Mouse (Mus musculus) myocyte (in vitro differentiated cells): ENCODE results near the gene Myo15b.

Experiments used
- CEBPB ChIP-seq: IDR thresholded peaks from 2 replicates; pipeline ENCODE4 v1.6.1; 2011; ENCODE audit warnings: mild to moderate bottlenecking, moderate library complexity; ENCODE audit not compliant: poor library complexity, insufficient read depth, severe bottlenecking
- MYOD1 ChIP-seq, 3 experiments: IDR thresholded peaks; one replicate each; pipeline ENCODE4 v1.6.1; 2011; ENCODE audit warnings: control low read depth in 2 of 3, low read depth in 2 of 3, mild to moderate bottlenecking in 2 of 3, moderate library complexity in 1 of 3; ENCODE audit not compliant: insufficient read length in 2 of 3, control insufficient read depth in 1 of 3
- MYOG ChIP-seq, 3 experiments: IDR thresholded peaks; one replicate each; pipeline ENCODE4 v1.6.1; 2011; ENCODE audit warnings: control low read depth in 2 of 3, low read depth in 2 of 3, mild to moderate bottlenecking in 2 of 3; ENCODE audit not compliant: insufficient read length in 2 of 3, control insufficient read depth in 1 of 3, insufficient read depth in 1 of 3
- POLR2A ChIP-seq: IDR thresholded peaks from one replicate; pipeline ENCODE4 v1.6.1; 2011; ENCODE audit warnings: low read depth, mild to moderate bottlenecking, control low read depth, moderate library complexity; ENCODE audit not compliant: insufficient read length
- POLR2AphosphoS2 ChIP-seq: IDR thresholded peaks from one replicate; pipeline ENCODE4 v1.6.1; 2011; ENCODE audit warnings: low read depth, control low read depth; ENCODE audit not compliant: insufficient read length
- REST ChIP-seq: IDR thresholded peaks from one replicate; pipeline ENCODE4 v1.6.1; 2011; ENCODE audit warnings: mild to moderate bottlenecking, control low read depth, moderate library complexity; ENCODE audit not compliant: insufficient read depth, insufficient read length
- SRF ChIP-seq: IDR thresholded peaks from one replicate; pipeline ENCODE4 v1.6.1; 2011; ENCODE audit warnings: low read depth; ENCODE audit not compliant: control insufficient read depth, insufficient read length
- TCF12 ChIP-seq: IDR thresholded peaks from one replicate; pipeline ENCODE4 v1.6.1; 2011; ENCODE audit warnings: mild to moderate bottlenecking, control low read depth; ENCODE audit not compliant: poor library complexity, insufficient read depth, severe bottlenecking
- USF1 ChIP-seq: IDR thresholded peaks from one replicate; pipeline ENCODE4 v1.6.1; 2011; ENCODE audit warnings: low read depth, mild to moderate bottlenecking, control low read depth, moderate library complexity

DNA sequence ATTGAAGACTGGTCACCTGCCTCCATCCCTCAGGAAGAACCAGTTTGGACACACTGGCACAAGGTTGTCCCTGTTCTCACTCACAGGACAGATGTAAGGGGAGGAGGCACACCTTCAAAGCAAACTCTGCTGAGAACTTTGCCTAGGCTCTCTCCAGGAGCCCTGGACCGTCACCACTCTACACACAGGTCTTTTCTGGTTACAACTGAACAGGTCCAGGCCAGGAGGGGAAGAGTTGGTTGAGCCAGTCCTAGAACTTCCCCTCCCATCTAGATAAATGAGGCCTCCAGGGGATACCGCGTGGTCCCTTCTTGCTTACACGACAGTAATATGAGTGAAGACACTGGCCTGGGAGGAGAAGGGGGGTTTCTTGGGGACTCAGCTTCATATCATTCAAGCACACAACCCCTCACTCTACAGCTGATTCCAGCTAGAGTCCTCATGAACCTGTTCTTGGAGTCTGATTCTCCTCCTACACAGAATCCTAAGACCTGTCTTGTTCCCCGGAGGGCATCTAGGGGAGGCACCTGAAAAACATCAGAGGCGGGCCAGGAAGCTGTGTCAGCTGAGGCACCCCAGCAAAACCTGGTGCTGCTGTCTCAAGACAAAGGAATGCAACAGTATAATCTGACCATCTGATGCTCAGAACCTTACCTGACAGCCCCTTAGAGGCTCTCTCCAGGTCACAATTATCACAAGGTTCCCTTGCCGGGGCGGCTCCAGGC, 46.2 kb downstream of the Myo15b start:
- TF ChIP-seq TCF12 = no peak
- no peak for TF ChIP-seq USF1
- TF ChIP-seq REST = no peak
- TF ChIP-seq SRF = no peak
- no peak for TF ChIP-seq POLR2AphosphoS2
- TF ChIP-seq POLR2A = no peak
- TF ChIP-seq MYOG (IDR thresholded peaks at IDR 0.05; ENCODE audit: control insufficient read depth in 1 of 3, insufficient read depth in 1 of 3, insufficient read length in 2 of 3, low read depth in 2 of 3) = no peak
- TF ChIP-seq CEBPB = no peak
- no peak for TF ChIP-seq MYOD1 (IDR thresholded peaks at IDR 0.05; ENCODE audit: control insufficient read depth in 1 of 3, insufficient read length in 2 of 3, low read depth in 2 of 3)
